Mouse (Mus musculus) myocyte (in vitro differentiated cells): Measurements from ENCODE around the gene Olfr552.

Source experiments
- MAX ChIP-seq: IDR thresholded peaks from one replicate; pipeline ENCODE4 v1.6.1; 2011; ENCODE audit warnings: low read depth, mild to moderate bottlenecking, control low read depth
- MYOD1 ChIP-seq, 3 experiments: IDR thresholded peaks; one replicate each; pipeline ENCODE4 v1.6.1; 2011; ENCODE audit warnings: control low read depth in 2 of 3, low read depth in 2 of 3, mild to moderate bottlenecking in 2 of 3, moderate library complexity in 1 of 3; ENCODE audit not compliant: insufficient read length in 2 of 3, control insufficient read depth in 1 of 3
- MYOG ChIP-seq, 3 experiments: IDR thresholded peaks; one replicate each; pipeline ENCODE4 v1.6.1; 2011; ENCODE audit warnings: control low read depth in 2 of 3, low read depth in 2 of 3, mild to moderate bottlenecking in 2 of 3; ENCODE audit not compliant: insufficient read length in 2 of 3, control insufficient read depth in 1 of 3, insufficient read depth in 1 of 3
- POLR2A ChIP-seq: IDR thresholded peaks from one replicate; pipeline ENCODE4 v1.6.1; 2011; ENCODE audit warnings: low read depth, mild to moderate bottlenecking, control low read depth, moderate library complexity; ENCODE audit not compliant: insufficient read length
- POLR2AphosphoS2 ChIP-seq: IDR thresholded peaks from one replicate; pipeline ENCODE4 v1.6.1; 2011; ENCODE audit warnings: low read depth, control low read depth; ENCODE audit not compliant: insufficient read length
- TCF3 ChIP-seq: IDR thresholded peaks from one replicate; pipeline ENCODE4 v1.6.1; 2011; ENCODE audit warnings: low read depth, control low read depth; ENCODE audit not compliant: insufficient read length
- USF1 ChIP-seq: IDR thresholded peaks from one replicate; pipeline ENCODE4 v1.6.1; 2011; ENCODE audit warnings: low read depth, mild to moderate bottlenecking, control low read depth, moderate library complexity

- TF ChIP-seq POLR2A (no peak), POLR2AphosphoS2 (no peak), TCF3 (no peak), MYOD1 (IDR thresholded peaks at IDR 0.05; ENCODE audit: control insufficient read depth in 1 of 3, insufficient read length in 2 of 3, low read depth in 2 of 3) (no peak), USF1 (no peak), MYOG (IDR thresholded peaks at IDR 0.05; ENCODE audit: control insufficient read depth in 1 of 3, insufficient read depth in 1 of 3, insufficient read length in 2 of 3, low read depth in 2 of 3) (no peak), MAX (no peak)
These were observed at the start of gene Olfr552 for GRCm38 (mm10) chr7:102597378-102598031.
